Mouse (Mus musculus) myocyte (in vitro differentiated cells): ENCODE measurements around the gene Abhd12b. TPM values are rescaled to one million over a fixed set of nuclear protein-coding genes. Genes with fewer than 3 reads are reported as not detected.

ENCODE experiments used
- H3K27me3 ChIP-seq: one replicate; pipeline ENCODE4 v1.6.1; 2011; ENCODE audit not compliant: control insufficient read depth, insufficient read depth, insufficient read length
- H3K36me3 ChIP-seq: one replicate; pipeline ENCODE4 v1.6.1; 2011; ENCODE audit not compliant: control insufficient read depth, insufficient read depth
- H3K4me2 ChIP-seq: one replicate; pipeline ENCODE4 v1.6.1; 2011; ENCODE audit warnings: low read depth, control low read depth
- H3K4me3 ChIP-seq: one replicate; pipeline ENCODE4 v1.5.1; 2011; ENCODE audit warnings: mild to moderate bottlenecking, control low read depth, moderate library complexity
- H3K79me2 ChIP-seq: one replicate; pipeline ENCODE4 v1.6.1; 2011; ENCODE audit not compliant: control insufficient read depth, insufficient read depth
- H3ac ChIP-seq: one replicate; pipeline ENCODE4 v1.6.1; 2011; ENCODE audit not compliant: control insufficient read depth, insufficient read length
- CEBPB ChIP-seq: IDR thresholded peaks from 2 replicates; pipeline ENCODE4 v1.6.1; 2011; ENCODE audit warnings: mild to moderate bottlenecking, moderate library complexity; ENCODE audit not compliant: poor library complexity, insufficient read depth, severe bottlenecking
- E2F4 ChIP-seq: IDR thresholded peaks from one replicate; pipeline ENCODE4 v1.6.1; 2011; ENCODE audit warnings: mild to moderate bottlenecking, control low read depth, moderate library complexity; ENCODE audit not compliant: insufficient read depth
- MAX ChIP-seq: IDR thresholded peaks from one replicate; pipeline ENCODE4 v1.6.1; 2011; ENCODE audit warnings: low read depth, mild to moderate bottlenecking, control low read depth
- MYOD1 ChIP-seq, 3 experiments: IDR thresholded peaks; one replicate each; pipeline ENCODE4 v1.6.1; 2011; ENCODE audit warnings: control low read depth in 2 of 3, low read depth in 2 of 3, mild to moderate bottlenecking in 2 of 3, moderate library complexity in 1 of 3; ENCODE audit not compliant: insufficient read length in 2 of 3, control insufficient read depth in 1 of 3
- MYOG ChIP-seq, 3 experiments: IDR thresholded peaks; one replicate each; pipeline ENCODE4 v1.6.1; 2011; ENCODE audit warnings: control low read depth in 2 of 3, low read depth in 2 of 3, mild to moderate bottlenecking in 2 of 3; ENCODE audit not compliant: insufficient read length in 2 of 3, control insufficient read depth in 1 of 3, insufficient read depth in 1 of 3
- POLR2A ChIP-seq: IDR thresholded peaks from one replicate; pipeline ENCODE4 v1.6.1; 2011; ENCODE audit warnings: low read depth, mild to moderate bottlenecking, control low read depth, moderate library complexity; ENCODE audit not compliant: insufficient read length
- POLR2AphosphoS2 ChIP-seq: IDR thresholded peaks from one replicate; pipeline ENCODE4 v1.6.1; 2011; ENCODE audit warnings: low read depth, control low read depth; ENCODE audit not compliant: insufficient read length
- REST ChIP-seq: IDR thresholded peaks from one replicate; pipeline ENCODE4 v1.6.1; 2011; ENCODE audit warnings: mild to moderate bottlenecking, control low read depth, moderate library complexity; ENCODE audit not compliant: insufficient read depth, insufficient read length
- SRF ChIP-seq: IDR thresholded peaks from one replicate; pipeline ENCODE4 v1.6.1; 2011; ENCODE audit warnings: low read depth; ENCODE audit not compliant: control insufficient read depth, insufficient read length
- TCF12 ChIP-seq: IDR thresholded peaks from one replicate; pipeline ENCODE4 v1.6.1; 2011; ENCODE audit warnings: mild to moderate bottlenecking, control low read depth; ENCODE audit not compliant: poor library complexity, insufficient read depth, severe bottlenecking
- TCF3 ChIP-seq: IDR thresholded peaks from one replicate; pipeline ENCODE4 v1.6.1; 2011; ENCODE audit warnings: low read depth, control low read depth; ENCODE audit not compliant: insufficient read length
- USF1 ChIP-seq: IDR thresholded peaks from one replicate; pipeline ENCODE4 v1.6.1; 2011; ENCODE audit warnings: low read depth, mild to moderate bottlenecking, control low read depth, moderate library complexity
- polyA plus RNA-seq: library from polyadenylated mRNA; unstranded; fragments of >200 nt; fragmentation: generic; extraction: Trizol; gene quantifications from one replicate; pipeline ENCODE4 v1.2.1, GENCODE M21; 2012; ENCODE audit warnings: missing spikeins

Gene Abhd12b
- polyA plus RNA-seq, 1 experiment, result not detected

DNA sequence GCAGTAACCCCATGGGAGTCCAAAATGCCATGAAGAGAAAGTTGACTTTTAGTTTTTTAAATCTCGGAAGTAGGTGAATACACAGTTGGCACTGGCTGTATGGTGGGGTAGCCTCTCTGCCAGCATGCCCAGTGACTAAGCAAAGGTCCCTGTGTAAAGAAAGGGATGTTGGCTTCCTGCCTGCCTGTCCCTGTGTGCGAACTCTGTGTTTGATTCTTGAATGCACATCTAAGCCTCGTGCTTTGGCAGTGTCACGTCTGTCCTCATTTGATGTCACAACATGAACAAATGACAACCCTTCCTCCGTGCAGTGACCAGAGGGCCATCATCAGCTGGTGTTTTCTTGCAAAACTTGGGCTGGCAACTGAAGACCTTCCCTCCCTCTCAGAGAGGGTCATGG lies 42.4 kb downstream of the Abhd12b start:
- H3K27me3 ChIP-seq, result no peaks in the 10 kb centered on the region
- H3K36me3 ChIP-seq, result no peaks in the 10 kb centered on the region
- no peak overlapping the region for H3K4me2 ChIP-seq
- H3K79me2 ChIP-seq, result no peaks in the 10 kb centered on the region
- H3K4me3 ChIP-seq, result no peak overlapping the region
- no peak overlapping the region for H3ac ChIP-seq
- no peak for TF ChIP-seq TCF3
- no peak for TF ChIP-seq MYOG (IDR thresholded peaks at IDR 0.05; ENCODE audit: control insufficient read depth in 1 of 3, insufficient read depth in 1 of 3, insufficient read length in 2 of 3, low read depth in 2 of 3)
- TF ChIP-seq TCF12, result no peak
- no peak for TF ChIP-seq REST
- no peak for TF ChIP-seq POLR2A
- TF ChIP-seq MYOD1 (IDR thresholded peaks at IDR 0.05; ENCODE audit: control insufficient read depth in 1 of 3, insufficient read length in 2 of 3, low read depth in 2 of 3), result no peak
- TF ChIP-seq USF1, result no peak

DNA sequence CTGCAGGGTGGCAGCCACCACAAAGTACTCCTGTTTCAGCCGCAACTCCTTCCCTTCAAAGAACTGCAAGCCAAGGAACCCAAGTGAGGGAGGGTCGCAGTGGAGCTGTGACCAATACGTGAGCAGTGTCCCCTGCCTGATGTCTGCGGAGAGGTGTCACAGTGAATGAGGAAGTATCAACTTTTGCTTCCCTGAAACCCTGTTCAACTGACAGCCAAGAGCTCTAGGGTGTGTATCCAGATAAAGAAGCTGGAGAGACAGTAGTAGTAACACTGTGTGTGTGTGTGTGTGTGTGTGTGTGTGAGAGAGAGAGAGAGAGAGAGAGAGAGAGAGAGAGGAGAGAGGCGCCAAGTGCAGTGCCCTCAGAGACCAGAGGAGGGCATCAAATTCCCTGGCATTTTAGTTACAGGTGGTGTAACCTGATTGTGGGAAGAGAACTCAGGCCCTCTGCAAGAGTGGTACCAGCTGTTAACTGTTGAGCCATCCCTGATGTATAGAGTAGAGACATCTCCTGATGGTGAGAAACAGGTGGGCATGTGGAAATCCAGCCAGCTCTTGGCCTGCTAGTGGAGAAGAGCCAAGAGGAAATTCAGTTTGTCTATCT lies 48.1 kb downstream of the Abhd12b start:
- no peak overlapping the region for H3K4me2 ChIP-seq
- H3K36me3 ChIP-seq, result no peaks in the 10 kb centered on the region
- TF ChIP-seq POLR2AphosphoS2 (no peak), POLR2A (no peak), MYOG (IDR thresholded peaks at IDR 0.05; ENCODE audit: control insufficient read depth in 1 of 3, insufficient read depth in 1 of 3, insufficient read length in 2 of 3, low read depth in 2 of 3) (no peak)
- no peaks in the 10 kb centered on the region for H3K79me2 ChIP-seq
- no peak overlapping the region for H3ac ChIP-seq
- no peak overlapping the region for H3K4me3 ChIP-seq
- peaks cover 3% of the 10 kb centered on the region for H3K27me3 ChIP-seq

DNA sequence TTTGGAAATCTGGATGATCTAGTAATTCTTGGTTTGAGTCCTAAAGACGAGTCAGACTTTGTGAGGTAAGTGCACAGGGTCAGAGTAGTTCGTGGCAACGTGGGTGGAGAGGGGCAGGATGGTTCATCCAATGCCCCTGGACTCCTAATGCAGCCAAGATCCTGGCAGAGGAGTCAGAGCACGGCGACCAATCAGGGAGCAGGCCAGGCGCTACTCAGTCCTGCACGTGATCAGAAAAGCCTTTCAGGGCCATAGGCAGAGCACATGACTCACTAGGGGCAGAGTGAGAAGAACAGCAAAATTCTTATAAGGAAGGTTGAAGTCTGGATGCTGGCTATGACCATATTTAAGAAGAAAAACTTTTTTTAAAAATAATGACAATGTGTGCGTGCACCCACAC lies 50.5 kb downstream of the Abhd12b start:
- no peak overlapping the region for H3K4me3 ChIP-seq
- H3K27me3 ChIP-seq, result peaks cover 22% of the 10 kb centered on the region
- H3K79me2 ChIP-seq, result no peaks in the 10 kb centered on the region
- no peaks in the 10 kb centered on the region for H3K36me3 ChIP-seq
- TF ChIP-seq MYOD1 (IDR thresholded peaks at IDR 0.05; ENCODE audit: control insufficient read depth in 1 of 3, insufficient read length in 2 of 3, low read depth in 2 of 3) (no peak), SRF (no peak), POLR2AphosphoS2 (no peak), USF1 (peak; percentile 62)
- no peak overlapping the region for H3ac ChIP-seq
- no peak overlapping the region for H3K4me2 ChIP-seq

DNA sequence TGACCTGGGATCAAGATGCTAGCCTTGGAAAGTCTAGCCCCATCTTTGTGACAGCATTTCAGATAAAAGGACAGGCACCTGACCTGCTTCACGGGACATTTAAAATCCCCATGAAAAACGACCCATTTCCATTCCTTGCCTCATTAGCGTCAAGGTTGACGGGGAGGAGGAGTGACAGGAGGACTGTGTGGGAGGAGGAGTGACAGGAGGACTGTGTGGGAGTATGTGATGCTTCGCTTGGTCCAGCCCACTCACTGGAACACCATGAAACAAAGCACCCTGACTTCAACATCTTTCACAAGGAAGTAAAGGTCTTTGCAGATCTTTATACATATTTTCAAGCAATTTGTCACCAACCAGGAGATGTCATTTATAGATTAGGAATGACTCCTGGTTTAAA lies 54.3 kb downstream of the Abhd12b start:
- H3K4me2 ChIP-seq, result no peak overlapping the region
- no peaks in the 10 kb centered on the region for H3K79me2 ChIP-seq
- no peak overlapping the region for H3ac ChIP-seq
- H3K36me3 ChIP-seq, result no peaks in the 10 kb centered on the region
- TF ChIP-seq POLR2A, result no peak
- TF ChIP-seq TCF3, result no peak
- no peak for TF ChIP-seq USF1
- H3K4me3 ChIP-seq, result no peak overlapping the region
- H3K27me3 ChIP-seq, result peaks cover 22% of the 10 kb centered on the region

DNA sequence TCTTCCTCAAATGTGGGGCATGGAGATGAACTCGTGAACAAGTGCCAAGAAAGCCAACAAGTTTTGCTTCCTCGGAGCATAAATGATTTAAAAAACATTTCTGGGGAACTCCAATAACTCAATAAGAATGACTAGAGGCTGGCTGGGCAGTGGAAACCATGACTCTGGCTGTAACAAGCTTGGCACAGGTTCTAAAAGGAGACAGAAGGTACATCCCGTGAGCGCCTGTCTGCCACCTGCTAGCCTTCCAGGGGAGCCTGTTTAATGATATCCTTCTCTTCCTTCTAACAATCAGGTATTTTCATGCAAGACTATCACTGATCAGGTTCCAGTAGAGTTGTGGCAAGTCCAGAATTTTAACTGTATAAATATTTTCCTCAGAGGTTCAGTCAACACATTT lies 58.6 kb downstream of the Abhd12b start:
- no peak overlapping the region for H3K4me2 ChIP-seq
- H3K36me3 ChIP-seq, result no peaks in the 10 kb centered on the region
- H3ac ChIP-seq, result no peak overlapping the region
- H3K27me3 ChIP-seq, result peaks cover 16% of the 10 kb centered on the region
- TF ChIP-seq MAX (no peak), MYOG (IDR thresholded peaks at IDR 0.05; ENCODE audit: control insufficient read depth in 1 of 3, insufficient read depth in 1 of 3, insufficient read length in 2 of 3, low read depth in 2 of 3) (no peak), REST (no peak), TCF3 (no peak), USF1 (no peak), POLR2AphosphoS2 (no peak)
- no peak overlapping the region for H3K4me3 ChIP-seq
- H3K79me2 ChIP-seq, result no peaks in the 10 kb centered on the region

DNA sequence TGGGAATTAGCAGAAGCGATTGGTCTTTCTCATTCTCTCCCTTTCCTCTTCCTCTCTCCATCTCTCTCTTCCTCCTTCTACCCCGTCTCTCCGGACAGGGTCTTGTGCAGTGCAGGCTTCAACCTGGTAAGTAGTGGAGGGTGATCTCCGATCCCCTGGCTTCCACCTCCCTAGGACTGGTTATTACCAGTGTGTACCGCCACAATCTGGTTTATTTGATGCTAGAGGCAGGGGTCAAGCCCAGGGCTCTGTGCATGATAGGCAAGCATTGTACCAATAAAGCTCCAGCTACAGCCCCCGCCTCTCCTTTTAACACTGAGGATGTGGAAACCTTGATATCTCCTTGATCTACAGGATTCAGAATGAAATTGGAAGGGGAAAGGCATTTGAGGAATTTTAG lies 59.7 kb downstream of the Abhd12b start:
- Histone ChIP-seq H3K36me3 (no peaks in the 10 kb centered on the region), H3K27me3 (peaks cover 8% of the 10 kb centered on the region), H3K79me2 (no peaks in the 10 kb centered on the region), H3ac (no peak overlapping the region), H3K4me3 (no peak overlapping the region), H3K4me2 (no peak overlapping the region)
- TF ChIP-seq SRF (no peak), TCF3 (no peak), TCF12 (no peak), E2F4 (no peak), REST (no peak), USF1 (no peak), MYOG (IDR thresholded peaks at IDR 0.05; ENCODE audit: control insufficient read depth in 1 of 3, insufficient read depth in 1 of 3, insufficient read length in 2 of 3, low read depth in 2 of 3) (no peak), CEBPB (no peak), POLR2AphosphoS2 (no peak)
